Mouse (Mus musculus) WW6 (cell line): ENCODE measurements around the gene Flrt1.

Experiments used
- DNase-seq: peaks from one replicate; pipeline ENCODE4 v3.0.0-alpha.2; 2013; ENCODE audit warnings: low read depth, low spot score

Flrt1 gene

GRCm38 (mm10) chr19:7105544-7105943 lies at the start of gene Flrt1:
Gene Flrt1, minus strand, starts transcription at chr19:7105729.
- DNase-seq = no peak

- no peak for DNase-seq
These were observed 49.7 kb upstream of the Flrt1 start for GRCm38 (mm10) chr19:7155196-7155595.

GRCm38 (mm10) chr19:7153232-7153631 lies 47.7 kb upstream of the Flrt1 start:
- no peak for DNase-seq

GRCm38 (mm10) chr19:7151927-7152653 lies 46.6 kb upstream of the Flrt1 start:
- no peak for DNase-seq

- no peak for DNase-seq
These were observed 45.9 kb upstream of the Flrt1 start for GRCm38 (mm10) chr19:7151300-7151926.

- no peak for DNase-seq
These were observed 43.7 kb upstream of the Flrt1 start for GRCm38 (mm10) chr19:7149158-7149685.

GRCm38 (mm10) chr19:7148541-7149085 lies 43.1 kb upstream of the Flrt1 start:
- no peak for DNase-seq

- no peak for DNase-seq
These were observed 42.6 kb upstream of the Flrt1 start for GRCm38 (mm10) chr19:7148096-7148495.

GRCm38 (mm10) chr19:7146376-7146775 lies 40.8 kb upstream of the Flrt1 start:
- no peak for DNase-seq

- DNase-seq = no peak
These were observed 38.9 kb upstream of the Flrt1 start for GRCm38 (mm10) chr19:7144458-7144857.

- DNase-seq = peak; percentile 62
These were observed 38.3 kb upstream of the Flrt1 start for GRCm38 (mm10) chr19:7143854-7144253.

- no peak for DNase-seq
These were observed 36.8 kb upstream of the Flrt1 start for GRCm38 (mm10) chr19:7142207-7142915.

GRCm38 (mm10) chr19:7140856-7141421 lies 35.4 kb upstream of the Flrt1 start:
- no peak for DNase-seq

GRCm38 (mm10) chr19:7140373-7140772 lies 34.8 kb upstream of the Flrt1 start:
- DNase-seq = no peak

GRCm38 (mm10) chr19:7139321-7139720 lies 33.8 kb upstream of the Flrt1 start:
- DNase-seq = no peak

GRCm38 (mm10) chr19:7138327-7138726 lies 32.8 kb upstream of the Flrt1 start:
- no peak for DNase-seq

GRCm38 (mm10) chr19:7136714-7137498 lies 31.4 kb upstream of the Flrt1 start:
- no peak for DNase-seq

GRCm38 (mm10) chr19:7136016-7136415 lies 30.5 kb upstream of the Flrt1 start:
- DNase-seq = no peak

GRCm38 (mm10) chr19:7135525-7135924 lies 30.0 kb upstream of the Flrt1 start:
- no peak for DNase-seq

GRCm38 (mm10) chr19:7134631-7135091 lies 29.1 kb upstream of the Flrt1 start:
- no peak for DNase-seq

- DNase-seq = no peak
These were observed 27.9 kb upstream of the Flrt1 start for GRCm38 (mm10) chr19:7133436-7133835.
